Mouse (Mus musculus) hindbrain, embryonic 14.5 days (tissue): ENCODE results near the gene Lamb3. TPM values are rescaled to one million over a fixed set of nuclear protein-coding genes. Genes with fewer than 3 reads are reported as not detected.

Source experiments
- ATAC-seq: fragments of 200-750 bp; cut with Nextera tagmentation; 2 replicates; pipeline ENCODE4 v1.8.0; 2017; ENCODE audit warnings: moderate number of reproducible peaks, mild to moderate bottlenecking, moderate TSS enrichment, moderate library complexity; ENCODE audit not compliant: low FRiP score
- DNase-seq: peaks from one replicate; pipeline ENCODE4 v3.0.0-alpha.2; 2015; ENCODE audit warnings: low spot score
- H3K27ac ChIP-seq: fragments of 300-500 bp; sonication (generic); 2 replicates; pipeline ENCODE4 v1.5.1; 2014; ENCODE audit warnings: mild to moderate bottlenecking, moderate library complexity
- H3K27me3 ChIP-seq: fragments of 300-500 bp; sonication (generic); 2 replicates; pipeline ENCODE4 v1.6.1; 2014; ENCODE audit warnings: mild to moderate bottlenecking, low read length, mixed read lengths; ENCODE audit not compliant: control insufficient read depth, insufficient read depth
- H3K36me3 ChIP-seq: fragments of 300-500 bp; sonication (generic); replicated peaks from 2 replicates; pipeline ENCODE4 v1.6.1; 2014; ENCODE audit not compliant: control insufficient read depth, insufficient read depth
- H3K4me1 ChIP-seq: fragments of 300-500 bp; sonication (generic); replicated peaks from 2 replicates; pipeline ENCODE4 v1.6.1; 2014; ENCODE audit warnings: antibody characterized with exemption, low read length, mixed read lengths; ENCODE audit not compliant: control insufficient read depth, insufficient read depth
- H3K4me2 ChIP-seq: fragments of 300-500 bp; sonication (generic); replicated peaks from 2 replicates; pipeline ENCODE4 v1.6.1; 2014; ENCODE audit warnings: mild to moderate bottlenecking, moderate library complexity
- H3K4me3 ChIP-seq: fragments of 300-500 bp; sonication (generic); replicated peaks from 2 replicates; pipeline ENCODE4 v1.5.1; 2014; ENCODE audit warnings: mild to moderate bottlenecking, low read length
- H3K9ac ChIP-seq: fragments of 300-500 bp; sonication (generic); 2 replicates; pipeline ENCODE4 v1.6.1; 2014
- H3K9me3 ChIP-seq: fragments of 300-500 bp; sonication (generic); 2 replicates; pipeline ENCODE4 v1.6.1; 2016; ENCODE audit warnings: low read length; ENCODE audit not compliant: control insufficient read depth
- WGBS: fragments of 180-500 bp; shearing (Covaris S2); extraction: QIAGEN DNeasy Blood & Tissue Kit; methylation state at CpG from one replicate; pipeline ENCODE4 v1.1.7; 2014; 5-methylcytosine and 5-hydroxymethylcytosine counted together
- polyA plus RNA-seq: library from polyadenylated mRNA; unstranded; fragments of >200 nt; fragmentation: Nextera tagmentation; extraction: Ambion mirVana; gene quantifications from 2 replicates; pipeline ENCODE4 v1.2.1, GENCODE M21; 2014

Lamb3 gene
- polyA plus RNA-seq, 1 experiment from 2014 or later = 0.31 TPM

DNA sequence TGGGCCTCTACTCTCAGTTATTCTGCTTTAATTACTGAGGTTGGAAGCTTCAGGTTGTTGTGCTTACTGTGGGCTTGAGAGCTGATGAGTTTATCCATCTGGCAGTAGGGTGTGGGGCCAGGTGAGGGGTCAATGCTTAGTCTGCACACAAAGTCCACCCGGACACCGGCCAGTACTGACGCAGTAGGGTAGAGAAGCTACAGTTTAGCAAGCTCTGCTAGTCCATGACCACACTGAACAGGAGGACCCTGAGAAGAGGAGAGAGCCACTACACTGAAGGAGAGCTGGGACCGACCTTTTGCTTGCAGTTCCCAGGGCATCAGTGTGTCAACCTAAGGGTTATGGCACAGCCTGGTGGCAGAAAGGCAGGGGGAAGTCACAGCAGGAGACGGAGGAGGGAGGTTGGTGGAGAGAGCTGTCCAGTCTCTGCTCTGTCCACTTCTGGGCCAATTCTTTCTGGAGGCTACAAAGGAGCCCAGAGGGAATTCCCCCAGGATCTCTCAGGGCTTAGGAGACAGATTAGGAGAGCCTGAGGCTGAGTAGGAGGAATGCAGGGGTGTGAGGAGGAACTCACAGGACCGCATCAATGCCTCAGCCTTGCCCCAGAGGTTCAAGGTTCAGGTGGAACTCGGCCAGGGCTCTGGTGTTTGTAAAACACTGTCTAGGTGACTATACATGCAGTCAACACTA is 119.1 kb downstream of the Lamb3 start:
- 76% methylated on average over 7 of the region's 7 CpGs for WGBS
- DNase-seq = no peak

DNA sequence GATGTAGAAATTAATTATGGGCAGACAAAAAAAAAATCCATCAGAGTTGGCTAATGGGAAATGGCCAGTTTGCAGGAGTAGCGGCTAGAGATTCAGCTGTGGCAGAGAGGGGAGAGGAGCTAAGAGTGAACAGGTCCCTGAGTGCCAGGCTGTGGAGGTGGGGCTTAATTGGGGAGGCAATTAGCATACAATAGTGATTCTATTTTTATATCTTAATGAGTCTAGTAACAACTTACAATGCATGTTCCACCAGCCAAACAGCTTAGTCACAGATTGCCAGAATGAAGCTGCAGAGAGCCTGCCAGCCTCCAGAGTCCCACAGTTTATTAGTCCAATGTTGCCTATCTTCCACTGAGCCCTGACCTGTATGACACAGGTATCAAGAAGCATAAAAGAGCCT is 119.7 kb downstream of the Lamb3 start:
- H3K4me3 ChIP-seq = no peak overlapping the region

More for the DNA sequence above, 119.1 kb downstream of the Lamb3 start:
- Histone ChIP-seq H3K9ac (no peak overlapping the region), H3K4me3 (no peak overlapping the region), H3K27ac (no peak overlapping the region), H3K4me2 (no peak overlapping the region), H3K36me3 (no peaks in the 10 kb centered on the region), H3K4me1 (no peaks in the 10 kb centered on the region; the same call in 1 of the 2 replicates), H3K27me3 (no peaks in the 10 kb centered on the region), H3K9me3 (no peaks in the 10 kb centered on the region)
- ATAC-seq = no peak

DNA sequence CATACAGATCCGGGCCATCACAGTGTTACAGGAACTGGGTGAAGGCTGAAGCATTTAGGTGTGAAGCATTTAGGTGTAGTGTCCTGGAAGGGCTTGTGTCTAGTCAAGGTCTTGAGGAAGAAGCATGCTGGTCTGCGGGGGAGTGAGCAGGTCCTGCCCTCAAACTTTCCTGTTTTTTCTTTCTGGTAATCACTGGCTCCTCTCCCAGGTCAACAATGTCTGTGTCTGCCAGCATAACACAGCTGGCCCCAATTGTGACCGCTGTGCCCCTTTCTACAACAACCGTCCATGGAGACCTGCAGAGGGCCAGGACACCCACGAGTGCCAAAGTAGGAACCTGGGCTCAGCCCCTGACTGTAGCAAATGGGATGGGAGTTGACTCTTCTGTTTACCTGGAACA is 120.2 kb downstream of the Lamb3 start:
- Histone ChIP-seq H3K9ac (no peak overlapping the region), H3K36me3 (no peaks in the 10 kb centered on the region), H3K27ac (no peak overlapping the region), H3K4me1 (no peaks in the 10 kb centered on the region; the same call in 1 of the 2 replicates), H3K9me3 (no peaks in the 10 kb centered on the region), H3K4me2 (no peak overlapping the region), H3K4me3 (no peak overlapping the region), H3K27me3 (no peaks in the 10 kb centered on the region)
- ATAC-seq (no peak), DNase-seq (no peak)
- WGBS = 81% methylated on average over 5 of the region's 5 CpGs

More for the DNA sequence above, 119.7 kb downstream of the Lamb3 start:
- Histone ChIP-seq H3K27ac (no peak overlapping the region), H3K4me2 (no peak overlapping the region), H3K27me3 (no peaks in the 10 kb centered on the region), H3K9ac (no peak overlapping the region), H3K9me3 (no peaks in the 10 kb centered on the region), H3K4me1 (no peaks in the 10 kb centered on the region; the same call in 1 of the 2 replicates), H3K36me3 (no peaks in the 10 kb centered on the region)
- 62% methylated on average over 1 of the region's 1 CpGs for WGBS
- ATAC-seq (no peak), DNase-seq (no peak)

DNA sequence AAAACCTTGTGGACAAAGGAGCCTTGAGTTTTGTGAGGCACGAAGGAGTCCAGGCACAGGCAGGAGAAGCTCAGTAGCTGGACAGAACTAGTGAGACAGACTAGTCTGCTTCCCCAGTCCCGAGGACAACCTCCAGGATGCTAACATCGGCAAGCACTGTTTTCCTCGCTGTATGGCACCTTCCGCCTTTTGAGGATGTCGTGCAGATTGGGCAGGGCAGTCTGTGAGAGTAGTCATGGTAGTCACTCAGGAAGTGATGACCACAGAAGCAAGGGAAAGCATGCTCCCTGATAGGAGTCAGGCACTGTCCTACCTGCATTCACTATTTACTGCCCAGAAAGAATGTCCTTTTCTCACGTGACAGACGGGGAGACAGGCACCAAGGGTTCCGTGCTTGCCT is 122.1 kb downstream of the Lamb3 start:
- 82% methylated on average over 9 of the region's 9 CpGs for WGBS
- H3K4me1 ChIP-seq = peaks cover 7% of the 10 kb centered on the region; the same call in 1 of the 2 replicates

DNA sequence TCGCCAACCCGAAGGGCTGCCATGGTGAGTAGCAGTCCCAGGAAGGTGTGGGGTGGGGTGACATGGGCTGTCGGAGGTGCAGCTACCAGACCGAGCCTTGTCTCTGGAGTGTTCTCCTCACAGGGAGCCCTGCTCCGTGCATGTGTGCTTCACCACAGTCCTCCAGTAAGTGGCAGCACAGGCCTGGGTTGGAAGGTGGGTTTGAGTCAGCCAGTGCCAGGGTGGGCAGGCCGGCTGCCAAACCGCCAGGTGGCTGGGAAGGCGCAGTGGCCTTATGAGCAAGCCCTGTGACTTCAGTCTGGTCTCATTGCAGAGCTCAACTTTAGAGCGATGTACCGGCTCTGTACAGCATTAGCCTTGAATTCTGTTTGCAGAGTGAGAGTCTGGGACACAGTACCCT is 122.7 kb downstream of the Lamb3 start:
- WGBS = 33% methylated on average over 10 of the region's 10 CpGs
- Histone ChIP-seq H3K27me3 (no peaks in the 10 kb centered on the region), H3K9ac (no peak overlapping the region), H3K4me1 (peaks cover 7% of the 10 kb centered on the region; the same call in 1 of the 2 replicates), H3K4me2 (no peak overlapping the region), H3K36me3 (no peaks in the 10 kb centered on the region), H3K27ac (no peak overlapping the region), H3K4me3 (no peak overlapping the region), H3K9me3 (no peaks in the 10 kb centered on the region)
- ATAC-seq (peak; percentile 86), DNase-seq (peak; percentile 81)

More for the DNA sequence above, 122.1 kb downstream of the Lamb3 start:
- H3K4me3 ChIP-seq = no peak overlapping the region
- no peak overlapping the region for H3K4me2 ChIP-seq
- H3K27me3 ChIP-seq = no peaks in the 10 kb centered on the region
- H3K9ac ChIP-seq = no peak overlapping the region
- ATAC-seq = no peak
- no peak for DNase-seq
- no peak overlapping the region for H3K27ac ChIP-seq
- no peaks in the 10 kb centered on the region for H3K36me3 ChIP-seq
- no peaks in the 10 kb centered on the region for H3K9me3 ChIP-seq

DNA sequence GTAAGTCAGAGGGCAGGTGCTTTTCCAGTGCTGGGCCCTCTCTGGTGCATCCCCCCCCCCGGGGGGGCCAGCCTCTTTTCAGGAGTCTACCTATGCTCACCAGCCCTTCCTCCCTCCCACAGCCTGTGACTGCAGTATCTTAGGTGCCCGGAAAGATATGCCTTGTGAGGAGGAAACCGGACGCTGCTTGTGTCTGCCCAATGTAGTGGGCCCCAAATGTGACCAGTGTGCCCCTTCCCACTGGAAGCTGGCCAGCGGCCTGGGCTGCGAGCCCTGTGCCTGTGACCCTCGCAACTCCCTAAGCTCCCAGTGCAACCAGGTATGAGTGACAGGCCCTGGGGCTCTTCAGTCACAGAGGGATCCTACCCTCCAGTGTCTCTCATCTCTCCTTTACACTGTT is 123.1 kb downstream of the Lamb3 start:
- no peak overlapping the region for H3K4me3 ChIP-seq
- no peaks in the 10 kb centered on the region for H3K9me3 ChIP-seq
- H3K4me2 ChIP-seq = no peak overlapping the region
- H3K9ac ChIP-seq = no peak overlapping the region
- 86% methylated on average over 7 of the region's 7 CpGs for WGBS
- H3K4me1 ChIP-seq = peaks cover 7% of the 10 kb centered on the region; the same call in 1 of the 2 replicates
- ATAC-seq (0 out of 2 replicates have a peak, but pooled peaks have one; percentile 15), DNase-seq (no peak)
- no peaks in the 10 kb centered on the region for H3K36me3 ChIP-seq
- H3K27me3 ChIP-seq = no peaks in the 10 kb centered on the region
- H3K27ac ChIP-seq = no peak overlapping the region

DNA sequence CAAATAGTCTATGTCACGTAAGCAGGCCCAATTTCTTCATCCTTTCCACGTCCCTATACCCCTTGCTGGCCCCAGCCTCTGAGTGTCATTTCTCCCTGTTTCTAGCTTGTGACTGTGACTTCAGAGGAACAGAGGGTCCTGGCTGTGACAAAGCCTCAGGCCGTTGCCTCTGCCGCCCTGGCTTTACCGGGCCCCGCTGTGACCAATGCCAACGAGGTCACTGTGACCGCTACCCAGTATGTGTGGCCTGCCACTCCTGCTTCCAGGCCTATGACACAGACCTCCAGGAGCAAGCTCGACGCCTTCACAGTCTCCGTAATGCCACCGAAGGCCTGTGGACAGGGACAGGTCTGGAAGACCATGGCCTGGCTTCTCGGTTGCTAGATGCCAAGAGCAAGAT is 124.5 kb downstream of the Lamb3 start:
- Histone ChIP-seq H3K4me2 (no peak overlapping the region), H3K27ac (no peak overlapping the region), H3K27me3 (no peaks in the 10 kb centered on the region), H3K9ac (no peak overlapping the region), H3K4me3 (no peak overlapping the region), H3K9me3 (no peaks in the 10 kb centered on the region), H3K4me1 (0 out of 2 replicates have a peak, but pooled peaks cover 7% of the 10 kb centered on the region), H3K36me3 (no peaks in the 10 kb centered on the region)
- no peak for DNase-seq
- 90% methylated on average over 13 of the region's 13 CpGs for WGBS
- no peak for ATAC-seq

DNA sequence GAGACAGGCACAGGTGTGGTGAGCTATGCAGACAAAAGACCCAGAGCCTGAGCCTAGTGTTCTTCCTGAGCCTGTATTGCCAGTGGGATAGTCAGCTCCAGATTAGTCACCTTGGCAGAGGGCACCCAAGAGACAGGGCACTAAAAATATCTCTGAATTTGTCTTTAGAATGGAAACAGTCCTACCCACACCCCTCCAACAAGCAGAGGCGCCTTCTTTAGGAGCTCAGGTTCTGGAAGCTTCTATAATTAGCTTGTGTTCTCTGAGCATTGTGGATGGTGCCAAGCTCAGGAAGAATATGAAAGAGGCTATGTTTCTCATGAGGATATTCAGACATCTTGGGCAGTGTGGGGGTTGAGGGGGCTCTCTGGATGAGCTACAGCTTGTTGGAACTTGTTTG is 125.2 kb downstream of the Lamb3 start:
- H3K4me3 ChIP-seq = no peak overlapping the region
- H3K27me3 ChIP-seq = no peaks in the 10 kb centered on the region
- no peak for ATAC-seq
- H3K9ac ChIP-seq = no peak overlapping the region
- no peak overlapping the region for H3K27ac ChIP-seq
- whole genome bisulfite sequencing = 83% methylated on average over 1 of the region's 1 CpGs
- DNase-seq = no peak
- H3K36me3 ChIP-seq = no peaks in the 10 kb centered on the region
- H3K4me2 ChIP-seq = no peak overlapping the region
- no peaks in the 10 kb centered on the region for H3K9me3 ChIP-seq
- H3K4me1 ChIP-seq = 0 out of 2 replicates have a peak, but pooled peaks cover 7% of the 10 kb centered on the region

DNA sequence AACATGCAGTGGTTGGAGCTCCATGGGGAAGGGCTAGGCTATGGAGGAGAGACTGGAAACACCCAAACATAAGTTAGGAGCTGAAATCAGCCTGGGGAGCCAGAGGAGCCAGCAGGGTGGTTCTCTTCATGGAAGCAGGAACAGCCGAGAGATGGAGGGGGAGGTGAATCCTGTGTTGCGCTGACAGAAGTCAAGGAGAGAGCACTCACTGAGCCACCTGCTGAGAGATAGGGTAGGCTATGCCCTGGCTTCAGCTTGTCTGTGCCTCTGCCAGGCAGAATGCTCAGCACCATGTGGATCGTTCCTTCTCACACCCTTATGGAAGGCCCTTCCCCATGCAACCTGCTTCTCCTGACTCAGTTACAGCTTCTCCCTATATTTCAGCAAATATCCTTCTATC is 126.3 kb downstream of the Lamb3 start:
- Histone ChIP-seq H3K27me3 (no peaks in the 10 kb centered on the region), H3K9ac (no peak overlapping the region), H3K4me1 (0 out of 2 replicates have a peak, but pooled peaks cover 7% of the 10 kb centered on the region), H3K9me3 (no peaks in the 10 kb centered on the region), H3K4me2 (no peak overlapping the region), H3K27ac (no peak overlapping the region), H3K4me3 (no peak overlapping the region), H3K36me3 (no peaks in the 10 kb centered on the region)
- WGBS = 81% methylated on average over 3 of the region's 3 CpGs
- DNase-seq (no peak), ATAC-seq (no peak)
